Mouse (Mus musculus): ENCODE results near the gene Nabp2. TPM values are rescaled to one million over a fixed set of nuclear protein-coding genes. Genes with fewer than 3 reads are reported as not detected.

Gene Nabp2
- total and polyA plus RNA-seq, 3 experiments: 40.3 to 123 (median 43.7) TPM

DNA sequence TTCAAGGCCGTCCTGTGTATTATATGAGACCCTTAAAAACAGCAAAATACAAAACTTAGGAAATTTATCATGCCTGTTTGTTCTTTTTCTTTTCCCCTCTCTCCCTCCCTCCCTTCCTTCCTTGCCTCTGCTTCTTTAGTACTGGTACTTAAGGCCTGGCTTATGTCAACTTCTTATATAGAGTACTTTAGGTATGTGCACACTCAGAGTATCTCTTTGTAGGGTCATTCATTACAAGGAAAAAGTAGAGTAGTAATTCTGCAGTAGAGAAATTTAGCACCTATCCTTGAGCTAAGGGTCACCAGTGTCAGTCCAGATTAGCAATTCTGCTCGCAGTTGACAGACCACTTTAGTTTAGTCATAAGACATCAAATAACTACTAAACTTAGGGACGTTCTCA is 14.0 kb upstream of the Nabp2 start:
- in situ Hi-C loops (cut with MboI; ENCODE audit: low pct_ligation_motif_present, low pct_unique_long_range_greater_than_20kb, low sequenced_read_pairs): no loop called here
- no peak for TF ChIP-seq TCF12 (IDR thresholded peaks at IDR 0.05; ENCODE audit: low read depth, low read length)
- Histone ChIP-seq H3K9ac (ENCODE audit: insufficient read depth, low read depth) (no peak overlapping the region), H3K27ac (ENCODE audit: insufficient read depth, low read depth) (no peak overlapping the region), H3K36me3 (replicated peaks in 1 of 2; ENCODE audit: control insufficient read depth in 1 of 2, insufficient read depth in 1 of 2, low read length in 1 of 2) (peaks cover 39 to 81% of the 10 kb centered on the region in 2 experiments), H3K4me3 (replicated peaks in 1 of 3; ENCODE audit: low read depth in 2 of 3, low read length in 2 of 3, poor library complexity in 1 of 3) (no peak overlapping the region), H3K27me3 (replicated peaks) (no peaks in the 10 kb centered on the region), H3K79me2 (replicated peaks; ENCODE audit: control insufficient read depth, extremely low read depth, insufficient read depth, poor library complexity, severe bottlenecking) (no peaks in the 10 kb centered on the region), H3K9me3 (replicated peaks; ENCODE audit: low read length) (no peaks in the 10 kb centered on the region), H3K4me2 (ENCODE audit: insufficient read depth, low read depth, poor library complexity, severe bottlenecking) (no peak overlapping the region), H3K4me1 (ENCODE audit: control insufficient read depth in 1 of 2, insufficient read depth in 2 of 2) (no peaks in the 10 kb centered on the region; a peak in 1 of 4 replicates)
- dilution Hi-C loops (cut with MboI; ENCODE audit: extremely low pct_ligation_motif_present, extremely low pct_unique_long_range_greater_than_20kb, low sequenced_read_pairs): no loop called here
- DNase-seq (ENCODE audit: extremely low read depth): no peak

DNA sequence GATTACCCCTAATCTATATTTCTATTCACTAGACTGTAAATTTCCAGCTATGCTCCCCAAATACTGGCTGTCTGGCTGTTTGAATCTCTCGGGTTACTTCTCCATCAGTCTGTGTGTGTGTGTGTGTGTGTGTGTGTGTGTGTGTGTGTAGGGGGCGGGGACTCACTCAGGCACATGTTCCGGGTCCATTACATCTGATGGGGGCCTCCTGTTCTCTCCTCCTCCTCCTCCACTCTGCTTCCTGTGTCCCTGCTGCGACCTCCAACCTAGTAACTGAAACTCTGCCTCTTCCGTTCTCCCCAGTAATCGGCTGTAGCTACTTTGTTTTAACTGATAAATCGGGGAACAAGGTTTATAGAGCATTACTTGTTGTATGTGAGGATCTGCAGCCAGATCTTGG is 13.3 kb upstream of the Nabp2 start:
- Histone ChIP-seq H3K9me3 (replicated peaks; ENCODE audit: low read length) (no peaks in the 10 kb centered on the region), H3K4me2 (ENCODE audit: insufficient read depth, low read depth, poor library complexity, severe bottlenecking) (no peak overlapping the region), H3K27ac (ENCODE audit: insufficient read depth, low read depth) (no peak overlapping the region), H3K36me3 (replicated peaks in 1 of 2; ENCODE audit: control insufficient read depth in 1 of 2, insufficient read depth in 1 of 2, low read length in 1 of 2) (peaks cover 38 to 80% of the 10 kb centered on the region in 2 experiments), H3K27me3 (replicated peaks) (no peaks in the 10 kb centered on the region), H3K79me2 (replicated peaks; ENCODE audit: control insufficient read depth, extremely low read depth, insufficient read depth, poor library complexity, severe bottlenecking) (no peaks in the 10 kb centered on the region), H3K4me1 (ENCODE audit: control insufficient read depth in 1 of 2, insufficient read depth in 2 of 2) (no peaks in the 10 kb centered on the region; a peak in 1 of 4 replicates), H3K4me3 (replicated peaks in 1 of 3; ENCODE audit: low read depth in 2 of 3, low read length in 2 of 3, poor library complexity in 1 of 3) (no peak overlapping the region), H3K9ac (ENCODE audit: insufficient read depth, low read depth) (no peak overlapping the region)
- in situ Hi-C loops (cut with MboI; ENCODE audit: low pct_ligation_motif_present, low pct_unique_long_range_greater_than_20kb, low sequenced_read_pairs): no loop called here
- dilution Hi-C loops (cut with MboI; ENCODE audit: extremely low pct_ligation_motif_present, extremely low pct_unique_long_range_greater_than_20kb, low sequenced_read_pairs): no loop called here
- TF ChIP-seq KAT2A (IDR thresholded peaks at IDR 0.05; ENCODE audit: insufficient replicate concordance, low read length) (no peak), MAX (IDR thresholded peaks at IDR 0.05; ENCODE audit: low read length) (no peak), E2F4 (IDR thresholded peaks at IDR 0.05; ENCODE audit: insufficient replicate concordance, low read depth, low read length) (no peak), TBP (conservative IDR thresholded peaks at IDR 0.05; ENCODE audit: low read depth, low read length) (no peak), NELFE (IDR thresholded peaks at IDR 0.05; ENCODE audit: low read depth, low read length) (no peak), MYC (IDR thresholded peaks at IDR 0.05; ENCODE audit: low read depth, low read length) (no peak), CHD1 (IDR thresholded peaks at IDR 0.05; ENCODE audit: low read depth, low read length) (no peak), ETS1 (conservative IDR thresholded peaks at IDR 0.05; ENCODE audit: low read depth, low read length) (no peak), MXI1 (IDR thresholded peaks at IDR 0.05; ENCODE audit: low read depth, low read length) (no peak)
- DNase-seq (ENCODE audit: extremely low read depth): no peak

DNA sequence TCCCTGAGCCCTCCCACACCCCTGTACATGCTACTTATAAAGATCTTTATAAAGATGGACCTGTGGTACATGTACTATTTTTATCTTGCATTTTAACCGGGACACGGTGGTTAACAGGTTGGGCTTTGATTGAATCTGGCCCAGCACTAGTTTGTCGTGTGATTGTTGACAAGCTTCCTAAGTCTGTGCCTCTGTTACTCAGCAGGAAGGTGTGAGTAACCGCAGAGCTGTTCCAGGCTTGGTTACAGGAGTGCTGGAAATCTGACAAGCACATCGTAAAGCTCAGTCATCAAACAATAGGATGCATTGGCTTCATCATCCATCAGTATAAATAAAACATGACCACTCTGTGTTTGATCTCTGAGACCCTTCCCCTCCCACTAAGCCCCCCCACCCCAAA is 11.1 kb upstream of the Nabp2 start:
- H3K9ac ChIP-seq (ENCODE audit: insufficient read depth, low read depth): no peak overlapping the region
- no peak overlapping the region for H3K27ac ChIP-seq (ENCODE audit: insufficient read depth, low read depth)
- no peak for DNase-seq (ENCODE audit: extremely low read depth)
- no peak overlapping the region for H3K4me3 ChIP-seq (replicated peaks in 1 of 3; ENCODE audit: low read depth in 2 of 3, low read length in 2 of 3, poor library complexity in 1 of 3)
- H3K4me2 ChIP-seq (ENCODE audit: insufficient read depth, low read depth, poor library complexity, severe bottlenecking): no peak overlapping the region
- no peaks in the 10 kb centered on the region; a peak in 1 of 4 replicates for H3K4me1 ChIP-seq (ENCODE audit: control insufficient read depth in 1 of 2, insufficient read depth in 2 of 2)
- TF ChIP-seq SIN3A (IDR thresholded peaks at IDR 0.05; ENCODE audit: low read length) (no peak), MYC (IDR thresholded peaks at IDR 0.05; ENCODE audit: low read depth, low read length) (no peak), IRF4 (IDR thresholded peaks at IDR 0.05; ENCODE audit: low read depth, low read length) (no peak), ZNF384 (IDR thresholded peaks at IDR 0.05; ENCODE audit: low read depth, low read length) (no peak), NRF1 (IDR thresholded peaks at IDR 0.05; ENCODE audit: low read depth, low read length) (no peak), BHLHE40 (IDR thresholded peaks at IDR 0.05; ENCODE audit: low read depth, low read length) (no peak), MAZ (IDR thresholded peaks at IDR 0.05; ENCODE audit: low read depth, low read length) (no peak), POLR2A (IDR thresholded peaks at IDR 0.05; ENCODE audit: low read depth, low read length) (no peak), ZC3H11A (IDR thresholded peaks at IDR 0.05; ENCODE audit: low read depth, low read length) (no peak), RCOR1 (conservative IDR thresholded peaks at IDR 0.05; ENCODE audit: low read depth, low read length) (no peak), CHD1 (IDR thresholded peaks at IDR 0.05; ENCODE audit: low read depth, low read length) (no peak), UBTF (IDR thresholded peaks at IDR 0.05; ENCODE audit: low read depth, low read length) (no peak), ZKSCAN1 (IDR thresholded peaks at IDR 0.05; ENCODE audit: borderline replicate concordance, low read depth, low read length) (no peak), TBP (conservative IDR thresholded peaks at IDR 0.05; ENCODE audit: low read depth, low read length) (no peak)
- dilution Hi-C loops (cut with MboI; ENCODE audit: extremely low pct_ligation_motif_present, extremely low pct_unique_long_range_greater_than_20kb, low sequenced_read_pairs): no loop called here
- H3K36me3 ChIP-seq (replicated peaks in 1 of 2; ENCODE audit: control insufficient read depth in 1 of 2, insufficient read depth in 1 of 2, low read length in 1 of 2): peaks cover 36 to 80% of the 10 kb centered on the region in 2 experiments
- H3K9me3 ChIP-seq (replicated peaks; ENCODE audit: low read length): no peaks in the 10 kb centered on the region
- in situ Hi-C loops (cut with MboI; ENCODE audit: low pct_ligation_motif_present, low pct_unique_long_range_greater_than_20kb, low sequenced_read_pairs): no loop called here
- no peaks in the 10 kb centered on the region for H3K27me3 ChIP-seq (replicated peaks)
- no peaks in the 10 kb centered on the region for H3K79me2 ChIP-seq (replicated peaks; ENCODE audit: control insufficient read depth, extremely low read depth, insufficient read depth, poor library complexity, severe bottlenecking)
